Mouse (Mus musculus) lung, postnatal 0 days (tissue): Measurements from ENCODE around the gene Tmem114. TPM values are rescaled to one million over a fixed set of nuclear protein-coding genes. Genes with fewer than 3 reads are reported as not detected.

Experiments used
- ATAC-seq: fragments of 200-750 bp; cut with Nextera tagmentation; 2 replicates; pipeline ENCODE4 v1.8.0; 2017; ENCODE audit warnings: moderate library complexity
- DNase-seq: peaks from one replicate; pipeline ENCODE4 v3.0.0-alpha.2; 2016; ENCODE audit warnings: low spot score
- H3K27ac ChIP-seq: fragments of 300-500 bp; sonication (generic); 2 replicates; pipeline ENCODE4 v1.5.1; 2014; ENCODE audit warnings: antibody characterized with exemption, mild to moderate bottlenecking, low read length, mixed read lengths
- H3K27me3 ChIP-seq: fragments of 300-500 bp; sonication (generic); replicated peaks from 2 replicates; pipeline ENCODE4 v1.6.1; 2014; ENCODE audit warnings: low read length, mixed read lengths; ENCODE audit not compliant: insufficient read depth
- H3K36me3 ChIP-seq: fragments of 300-500 bp; sonication (generic); 2 replicates; pipeline ENCODE4 v1.6.1; 2014; ENCODE audit warnings: low read length, mixed read lengths; ENCODE audit not compliant: insufficient read depth
- H3K4me1 ChIP-seq: fragments of 300-500 bp; sonication (generic); 2 replicates; pipeline ENCODE4 v1.6.1; 2014; ENCODE audit warnings: antibody characterized with exemption, low read depth, low read length, mixed read lengths; ENCODE audit not compliant: insufficient read depth
- H3K4me2 ChIP-seq: fragments of 300-500 bp; sonication (generic); replicated peaks from 2 replicates; pipeline ENCODE4 v1.6.1; 2014; ENCODE audit warnings: low read depth, mild to moderate bottlenecking, low read length, moderate library complexity, mixed read lengths
- H3K4me3 ChIP-seq: fragments of 300-500 bp; sonication (generic); 2 replicates; pipeline ENCODE4 v1.5.1; 2014; ENCODE audit warnings: low read depth, low read length
- H3K9ac ChIP-seq: fragments of 300-500 bp; sonication (generic); replicated peaks from 2 replicates; pipeline ENCODE4 v1.6.1; 2014; ENCODE audit warnings: low read depth, mild to moderate bottlenecking
- H3K9me3 ChIP-seq: fragments of 300-500 bp; sonication (generic); 2 replicates; pipeline ENCODE4 v1.6.1; 2016; ENCODE audit warnings: low read length, mixed read lengths
- CTCF ChIP-seq: IDR thresholded peaks from 2 replicates; pipeline ENCODE4 v1.5.1; 2016; ENCODE audit warnings: antibody characterized with exemption, mild to moderate bottlenecking
- EP300 ChIP-seq: IDR thresholded peaks from 2 replicates; pipeline ENCODE4 v1.6.1; 2016; ENCODE audit warnings: antibody characterized with exemption, mild to moderate bottlenecking, control low read depth
- WGBS: fragments of 180-500 bp; shearing (Covaris S2); extraction: QIAGEN DNeasy Blood & Tissue Kit; methylation state at CpG from one replicate; pipeline ENCODE4 v1.1.7; 2014; 5-methylcytosine and 5-hydroxymethylcytosine counted together
- polyA plus RNA-seq: library from polyadenylated mRNA; unstranded; fragments of >200 nt; fragmentation: Nextera tagmentation; extraction: Ambion mirVana; gene quantifications from 2 replicates; pipeline ENCODE4 v1.2.1, GENCODE M21; 2015

The Tmem114 gene
- polyA plus RNA-seq, 1 experiment from 2014 or later: not detected

GRCm38 (mm10) chr16:8424161-8424970 lies 570 bp downstream of the Tmem114 start:
- DNase-seq: no peak
- ATAC-seq: no peak

GRCm38 (mm10) chr16:8423626-8424114 lies 1.3 kb downstream of the Tmem114 start:
- H3K27me3 ChIP-seq: peaks cover 26% of the 10 kb centered on the region
- 38% methylated on average over 7 of the region's 7 CpGs for WGBS
- TF ChIP-seq CTCF: no peak
- no peak for TF ChIP-seq EP300
- no peaks in the 10 kb centered on the region for H3K36me3 ChIP-seq
- H3K9me3 ChIP-seq: no peaks in the 10 kb centered on the region
- no peak overlapping the region for H3K4me3 ChIP-seq
- no peak overlapping the region for H3K27ac ChIP-seq
- no peaks in the 10 kb centered on the region for H3K4me1 ChIP-seq
- H3K4me2 ChIP-seq: no peak overlapping the region
- ATAC-seq (no peak), DNase-seq (no peak)
- H3K9ac ChIP-seq: no peak overlapping the region

More at GRCm38 (mm10) chr16:8424161-8424970, 570 bp downstream of the Tmem114 start:
- H3K27me3 ChIP-seq: peaks cover 26% of the 10 kb centered on the region
- no peaks in the 10 kb centered on the region for H3K4me1 ChIP-seq
- no peak overlapping the region for H3K9ac ChIP-seq
- 4% methylated on average over 42 of the region's 43 CpGs for WGBS
- no peaks in the 10 kb centered on the region for H3K36me3 ChIP-seq
- H3K4me2 ChIP-seq: peak overlapping the region; percentile 33; the same call in 1 of the 2 replicates
- no peak overlapping the region for H3K4me3 ChIP-seq
- TF ChIP-seq CTCF (no peak), EP300 (no peak)
- no peaks in the 10 kb centered on the region for H3K9me3 ChIP-seq
- no peak overlapping the region for H3K27ac ChIP-seq

DNA sequence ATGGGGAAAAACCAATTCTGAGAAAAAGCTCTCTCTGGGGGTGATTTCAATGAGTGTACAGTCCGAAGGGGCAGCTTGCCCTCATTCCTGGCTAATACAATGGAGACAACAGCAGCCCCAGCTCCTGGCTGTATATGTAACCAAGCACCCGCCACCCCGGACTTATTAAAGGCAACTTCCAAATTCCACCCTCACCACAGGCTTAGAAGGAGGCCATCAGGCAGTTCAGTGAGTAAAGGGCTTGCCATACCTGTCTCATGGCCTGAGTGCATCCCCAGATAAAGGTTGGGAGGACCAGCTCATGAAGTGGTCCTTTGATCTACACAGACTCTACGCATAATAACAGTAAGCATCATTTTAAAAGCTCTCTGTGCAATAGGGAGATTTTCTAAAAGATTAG lies 4.1 kb downstream of the Tmem114 start:
- ATAC-seq (no peak), DNase-seq (no peak)
- Histone ChIP-seq H3K9ac (no peak overlapping the region), H3K27ac (no peak overlapping the region), H3K27me3 (peaks cover 26% of the 10 kb centered on the region), H3K4me2 (no peak overlapping the region), H3K36me3 (no peaks in the 10 kb centered on the region), H3K4me1 (no peaks in the 10 kb centered on the region), H3K4me3 (no peak overlapping the region), H3K9me3 (no peaks in the 10 kb centered on the region)
- no peak for TF ChIP-seq EP300
- TF ChIP-seq CTCF: no peak
- WGBS: 83% methylated on average over 4 of the region's 4 CpGs

- H3K27me3 ChIP-seq: peaks cover 26% of the 10 kb centered on the region
- no peak overlapping the region for H3K4me3 ChIP-seq
Observed at GRCm38 (mm10) chr16:8420381-8420780, 4.6 kb downstream of the Tmem114 start.

GRCm38 (mm10) chr16:8419666-8420065 lies 5.3 kb downstream of the Tmem114 start:
- Histone ChIP-seq H3K9me3 (no peaks in the 10 kb centered on the region), H3K4me3 (no peak overlapping the region), H3K27ac (no peak overlapping the region), H3K36me3 (no peaks in the 10 kb centered on the region), H3K4me1 (no peaks in the 10 kb centered on the region), H3K27me3 (peaks cover 19% of the 10 kb centered on the region), H3K4me2 (no peak overlapping the region), H3K9ac (no peak overlapping the region)
- no peak for ATAC-seq
- DNase-seq: no peak
- TF ChIP-seq EP300 (no peak), CTCF (no peak)
- 89% methylated on average over 8 of the region's 8 CpGs for WGBS

More at GRCm38 (mm10) chr16:8420381-8420780, 4.6 kb downstream of the Tmem114 start:
- 71% methylated on average over 10 of the region's 10 CpGs for WGBS
- Histone ChIP-seq H3K9me3 (no peaks in the 10 kb centered on the region), H3K27ac (no peak overlapping the region), H3K4me2 (no peak overlapping the region), H3K36me3 (no peaks in the 10 kb centered on the region), H3K9ac (no peak overlapping the region), H3K4me1 (no peaks in the 10 kb centered on the region)
- TF ChIP-seq EP300: no peak
- TF ChIP-seq CTCF: no peak
- DNase-seq (no peak), ATAC-seq (no peak)

DNA sequence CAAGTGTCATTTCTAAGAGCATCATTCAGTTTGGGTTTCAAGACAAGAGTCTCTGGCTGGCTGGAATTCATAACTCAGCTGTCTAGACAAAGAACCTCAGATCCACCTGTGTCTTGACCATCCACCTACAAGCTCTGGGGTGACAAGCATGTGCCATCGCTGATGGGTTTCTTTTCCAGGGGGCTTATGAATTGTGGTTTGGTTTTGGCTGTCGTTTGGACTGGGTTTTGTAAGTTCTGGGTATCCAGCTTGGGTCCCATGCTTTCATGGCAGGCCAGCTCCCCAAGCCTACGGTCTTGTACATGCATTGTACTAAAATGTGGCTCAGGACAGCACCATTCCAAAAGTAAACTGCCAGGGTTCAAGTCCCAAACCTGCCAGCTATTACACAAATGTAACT lies 6.8 kb downstream of the Tmem114 start:
- no peak overlapping the region for H3K4me3 ChIP-seq
- peaks cover 5% of the 10 kb centered on the region; the same call in 1 of the 2 replicates for H3K27me3 ChIP-seq
- no peak overlapping the region for H3K4me2 ChIP-seq
- no peak for DNase-seq
- H3K4me1 ChIP-seq: no peaks in the 10 kb centered on the region
- 80% methylated on average over 3 of the region's 3 CpGs for WGBS
- H3K9me3 ChIP-seq: no peaks in the 10 kb centered on the region
- no peak overlapping the region for H3K27ac ChIP-seq
- no peak overlapping the region for H3K9ac ChIP-seq
- TF ChIP-seq EP300: no peak
- TF ChIP-seq CTCF: no peak
- H3K36me3 ChIP-seq: no peaks in the 10 kb centered on the region
- no peak for ATAC-seq
